Mouse (Mus musculus): ENCODE results near the gene Snrk.

The Snrk gene

GRCm38 (mm10) chr9:122130666-122131065 lies 13.6 kb downstream of the Snrk start:
- ChIA-PET CTCF (interaction anchor here in 1 of 4 experiments (1.5 to 2.1 kb wide), 2 partner anchors 11 to 114 kb away, joined by 3 to 5 read pairs; no protein-coding TSS in a partner anchor), POLR2A (interaction anchor here in 2 of 4 experiments (0.8 to 2.2 kb wide), 3 partner anchors 9 to 13 kb away, joined by 3 to 9 read pairs (median 9); partner anchors contain the start of gene Snrk (in 2 of the 2))

- ChIA-PET POLR2A (interaction anchor here in 1 of 4 experiments (0.5 kb wide), 1 partner anchor 456 kb away, joined by 4 read pairs; no protein-coding TSS in a partner anchor), CTCF (no interaction called here)
Observed at GRCm38 (mm10) chr9:122132145-122132544, 15.1 kb downstream of the Snrk start.

GRCm38 (mm10) chr9:122135095-122135884 lies 18.2 kb downstream of the Snrk start:
- ChIA-PET CTCF (interaction anchor here in 3 of 4 experiments (0.6 to 1.2 kb wide), 4 partner anchors 20 to 176 kb away, joined by 3 to 6 read pairs (median 4); no protein-coding TSS in a partner anchor), POLR2A (interaction anchor here in 1 of 4 experiments (1.0 kb wide), 1 partner anchor 12 kb away, joined by 4 read pairs; no protein-coding TSS in a partner anchor)

DNA sequence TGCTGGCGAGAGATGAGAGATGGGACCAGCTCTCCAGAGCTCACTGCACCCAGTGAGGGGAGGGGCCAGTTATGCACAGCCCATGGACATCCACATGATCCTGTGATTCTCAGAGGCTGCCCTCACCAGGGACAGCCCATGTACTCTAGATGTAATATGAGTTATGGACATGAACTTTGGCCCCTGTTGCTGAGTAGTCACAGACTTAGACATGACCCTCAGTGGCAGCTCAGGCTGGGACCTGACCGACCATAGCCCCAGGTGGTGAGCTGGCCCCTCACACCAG lies 18.8 kb downstream of the Snrk start:
- CTCF ChIA-PET: interaction anchor here in 2 of 4 experiments (0.6 to 1.2 kb wide), 3 partner anchors 20 to 89 kb away, joined by 3 to 4 read pairs (median 3); no protein-coding TSS in a partner anchor
- POLR2A ChIA-PET: interaction anchor here in 1 of 4 experiments (1.0 kb wide), 1 partner anchor 11 kb away, joined by 4 read pairs; no protein-coding TSS in a partner anchor

- ChIA-PET POLR2A (interaction anchor here in 2 of 4 experiments (1.1 to 1.4 kb wide), 2 partner anchors 9 to 10 kb away, joined by 3 read pairs; no protein-coding TSS in a partner anchor), CTCF (interaction anchor here in 1 of 4 experiments (0.6 kb wide), 1 partner anchor 173 kb away, joined by 9 read pairs; no protein-coding TSS in a partner anchor)
Observed at GRCm38 (mm10) chr9:122137960-122138359, 20.9 kb downstream of the Snrk start.

- ChIA-PET POLR2A (interaction anchor here in 2 of 4 experiments (1.1 to 1.4 kb wide), 2 partner anchors 9 kb away, joined by 3 read pairs; no protein-coding TSS in a partner anchor), CTCF (interaction anchor here in 1 of 4 experiments (0.6 kb wide), 1 partner anchor 173 kb away, joined by 9 read pairs; no protein-coding TSS in a partner anchor)
Observed at GRCm38 (mm10) chr9:122138371-122139029, 21.4 kb downstream of the Snrk start.

DNA sequence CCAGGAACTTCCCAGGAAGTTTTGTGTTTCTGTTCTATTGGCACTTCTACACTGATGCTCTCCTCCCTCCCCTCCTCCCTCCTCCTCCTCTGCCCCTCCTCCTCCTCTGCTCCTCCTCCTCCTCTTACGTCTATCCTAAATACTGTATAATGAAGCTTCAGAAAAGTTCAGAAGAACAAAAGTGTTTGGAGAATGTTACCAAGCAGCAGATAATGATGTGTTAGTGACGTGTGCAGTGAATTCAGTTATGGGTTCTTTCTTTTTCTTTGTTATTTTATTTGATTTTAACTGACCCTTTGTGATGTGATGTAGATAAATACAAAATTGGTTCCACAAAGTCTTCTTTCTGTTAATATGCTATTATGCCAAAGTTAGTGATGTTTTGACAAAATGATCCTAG lies 22.2 kb downstream of the Snrk start:
- CTCF ChIA-PET: no interaction called here
- POLR2A ChIA-PET: interaction anchor here in 1 of 4 experiments (0.6 kb wide), 1 partner anchor 320 kb away, joined by 3 read pairs; no protein-coding TSS in a partner anchor

DNA sequence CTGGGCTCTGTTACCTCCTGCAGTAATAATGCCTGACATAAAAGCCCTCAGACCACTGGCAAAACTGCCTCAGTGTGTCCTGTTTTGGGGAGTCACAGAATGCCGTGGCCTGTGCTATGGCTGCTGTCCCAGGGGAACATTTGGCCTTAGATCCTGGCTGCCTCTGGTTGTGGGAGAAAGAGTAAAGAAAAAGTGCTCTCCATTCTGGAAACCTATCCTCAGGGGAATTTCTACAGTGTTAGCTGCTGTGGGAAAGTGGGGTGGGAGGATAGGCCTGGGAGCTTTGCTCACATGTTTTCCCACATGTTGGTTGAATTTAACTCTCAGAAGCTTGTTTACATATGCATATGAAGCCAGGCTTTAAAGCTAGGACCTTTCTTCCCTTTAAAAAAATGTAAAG lies 26.2 kb downstream of the Snrk start:
- ChIA-PET CTCF (no interaction called here), POLR2A (interaction anchor here in 1 of 4 experiments (1.1 kb wide), 1 partner anchor 26 kb away, joined by 3 read pairs; the partner anchor contains the start of gene Snrk)

DNA sequence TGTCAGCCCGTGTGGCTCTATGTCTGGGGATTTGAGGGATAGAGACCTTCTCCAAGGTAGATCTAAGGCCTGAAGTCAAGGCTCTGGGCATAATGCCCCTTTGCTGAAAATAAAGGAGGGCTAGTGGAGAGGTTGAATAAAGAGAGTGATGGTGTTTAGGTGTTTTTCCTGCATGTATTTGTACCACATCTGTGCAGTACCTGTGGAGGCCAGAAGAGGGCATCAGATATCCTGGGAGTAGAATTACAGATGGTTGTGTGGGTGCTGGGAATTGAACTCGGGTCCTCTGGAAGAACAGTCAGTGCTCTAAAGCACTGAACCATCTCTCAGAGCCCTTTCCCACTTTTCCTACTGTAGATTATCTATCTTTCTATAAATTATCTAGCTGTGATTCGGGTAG lies 27.7 kb downstream of the Snrk start:
- ChIA-PET POLR2A (no interaction called here), CTCF (interaction anchor here in 1 of 4 experiments (0.7 kb wide), 1 partner anchor 793 kb away, joined by 3 read pairs; no protein-coding TSS in a partner anchor)

DNA sequence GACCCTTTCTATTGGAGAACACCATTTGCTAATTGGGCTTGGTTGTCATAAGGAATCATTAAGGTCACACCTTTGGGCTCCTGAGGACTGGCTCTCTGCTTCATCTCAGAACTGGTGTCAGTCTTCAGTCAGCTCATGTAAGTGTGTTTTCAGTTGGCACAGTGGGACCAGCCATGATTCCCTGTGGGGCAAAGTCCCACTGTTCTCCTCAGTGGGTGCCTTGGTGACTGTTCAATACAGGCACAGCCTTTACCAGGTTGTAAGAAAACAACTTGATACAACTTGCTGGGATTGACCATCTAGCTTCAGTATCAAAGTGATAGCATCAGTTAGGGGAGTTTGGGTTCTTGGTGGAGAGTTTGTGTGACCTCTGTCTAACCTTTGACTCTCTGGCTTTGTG lies 28.6 kb downstream of the Snrk start:
- ChIA-PET CTCF (no interaction called here), POLR2A (no interaction called here)

DNA sequence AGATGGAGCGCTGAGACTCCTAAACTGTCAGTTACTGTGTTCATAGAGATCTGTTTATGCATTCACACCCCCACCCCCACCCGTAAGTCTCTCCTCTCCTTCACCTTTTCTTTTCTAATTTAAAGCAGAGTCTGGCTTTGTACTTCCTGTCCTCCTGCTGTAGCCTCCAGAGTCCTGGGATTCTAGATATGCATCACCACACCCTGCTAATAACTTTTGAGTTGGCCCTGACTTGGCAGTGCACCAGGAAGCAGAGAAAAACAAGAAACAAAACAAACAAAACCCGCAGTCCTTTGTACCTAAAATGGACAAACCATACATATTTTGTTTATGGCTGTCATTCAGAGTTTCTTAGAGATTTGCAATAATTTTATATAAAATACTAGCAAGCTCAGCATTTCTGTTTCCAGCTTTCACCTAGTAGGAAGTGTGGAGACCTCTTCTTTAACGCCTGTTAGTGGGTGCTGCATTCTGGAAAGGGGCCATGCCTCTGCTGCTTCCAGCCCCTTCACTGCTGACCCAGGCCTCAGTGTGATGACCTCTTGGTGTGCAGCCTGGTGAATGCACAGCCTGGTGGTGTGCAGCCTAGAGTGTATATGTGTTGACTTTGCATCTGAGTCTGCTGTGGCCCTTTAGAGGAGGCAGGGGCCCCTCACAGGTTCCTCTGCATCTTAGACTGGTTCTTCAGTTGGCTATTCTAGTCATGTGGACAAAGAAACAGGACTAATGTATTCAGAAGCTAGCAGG lies 29.2 kb downstream of the Snrk start:
- POLR2A ChIA-PET: interaction anchor here in 1 of 4 experiments (1.0 to 1.3 kb wide), 2 partner anchors 9 to 11 kb away, joined by 3 to 4 read pairs; no protein-coding TSS in a partner anchor
- CTCF ChIA-PET: no interaction called here

DNA sequence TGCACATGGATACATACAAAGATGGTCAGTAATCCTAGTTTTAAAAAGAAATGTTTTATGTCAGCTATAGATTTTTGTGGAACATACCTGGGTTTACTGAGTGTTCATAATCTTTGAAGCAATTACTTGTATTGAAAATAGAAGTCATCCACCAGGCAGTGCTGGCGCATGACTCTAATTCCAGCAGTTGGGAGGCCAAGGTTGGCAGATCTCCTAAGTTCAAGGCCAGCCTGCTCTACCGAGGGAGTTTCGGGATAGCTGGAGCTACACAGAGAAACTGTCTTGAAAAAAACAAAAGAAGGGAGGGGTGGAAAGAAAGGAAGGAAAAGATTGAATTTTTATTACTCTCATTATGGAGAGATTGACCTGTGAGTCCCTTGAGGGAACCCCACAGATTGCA lies 31.3 kb downstream of the Snrk start:
- ChIA-PET CTCF (no interaction called here), POLR2A (interaction anchor here in 2 of 4 experiments (1.1 to 1.5 kb wide), 2 partner anchors 11 to 22 kb away, joined by 3 read pairs; no protein-coding TSS in a partner anchor)

GRCm38 (mm10) chr9:122149997-122150826 lies 33.1 kb downstream of the Snrk start:
- CTCF ChIA-PET: interaction anchor here in 2 of 4 experiments (0.6 to 0.8 kb wide), 2 partner anchors 113 to 396 kb away, joined by 4 to 6 read pairs; no protein-coding TSS in a partner anchor
- POLR2A ChIA-PET: interaction anchor here in 1 of 4 experiments (1.0 kb wide), 1 partner anchor 33 kb away, joined by 3 read pairs; the partner anchor contains the start of gene Snrk

- ChIA-PET POLR2A (no interaction called here), CTCF (no interaction called here)
Observed at GRCm38 (mm10) chr9:122152063-122152462, 35.0 kb downstream of the Snrk start.

DNA sequence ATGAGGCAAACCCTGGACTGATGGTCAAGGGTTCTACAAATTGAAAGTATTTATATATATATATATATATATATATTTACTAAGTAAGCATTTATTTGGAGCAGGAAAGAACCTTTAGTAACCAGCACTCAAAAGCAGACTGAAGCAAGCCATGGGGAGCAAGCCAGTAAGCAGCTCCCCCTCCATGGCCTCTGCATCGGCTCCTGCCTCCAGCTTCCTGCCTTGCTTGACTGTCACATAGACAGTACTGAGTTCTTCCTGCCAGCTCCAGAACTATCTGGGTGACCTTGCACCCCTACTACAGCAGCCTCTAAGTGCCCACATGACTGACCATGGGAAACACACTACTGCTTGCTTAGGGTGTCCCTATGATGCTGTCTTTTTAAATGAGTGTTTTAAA lies 35.4 kb downstream of the Snrk start:
- ChIA-PET CTCF (no interaction called here), POLR2A (no interaction called here)

- ChIA-PET POLR2A (no interaction called here), CTCF (interaction anchor here in 2 of 4 experiments (0.6 to 1.0 kb wide), 2 partner anchors 14 to 33 kb away, joined by 3 to 4 read pairs; no protein-coding TSS in a partner anchor)
Observed at GRCm38 (mm10) chr9:122153436-122153835, 36.4 kb downstream of the Snrk start.

DNA sequence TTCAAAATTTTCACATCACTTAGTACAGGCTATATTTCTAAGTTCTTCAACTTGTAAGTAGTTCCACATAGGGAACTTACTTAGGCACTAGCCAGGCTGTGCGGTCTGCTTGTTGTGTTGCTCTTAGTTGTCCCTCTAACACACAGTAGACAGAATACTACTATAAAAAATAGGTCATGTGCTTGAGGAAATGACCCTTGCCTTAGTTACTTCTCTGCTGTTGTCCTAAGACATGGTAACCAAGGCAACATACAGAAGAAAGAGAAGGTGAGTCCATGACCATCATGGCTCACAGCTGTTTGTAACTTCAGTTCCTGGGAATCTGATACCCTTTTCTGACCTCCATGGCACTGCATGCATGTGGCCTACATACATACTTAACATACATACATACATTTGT lies 38.1 kb downstream of the Snrk start:
- POLR2A ChIA-PET: no interaction called here
- CTCF ChIA-PET: interaction anchor here in 1 of 4 experiments (1.1 kb wide), 1 partner anchor 20 kb away, joined by 3 read pairs; no protein-coding TSS in a partner anchor

All from embryonic stem cell, embryonic (primary cell).